Mouse (Mus musculus): Measurements from ENCODE around the gene Vmn1r45. TPM values are rescaled to one million over a fixed set of nuclear protein-coding genes. Genes with fewer than 3 reads are reported as not detected.
"Not testable (repeated sequence)": the region's sequence is repeated elsewhere in the genome, so short reads cannot be mapped to it uniquely, and the experiment has no call there.

Gene Vmn1r45
- polyA plus RNA-seq (2012; rRNA removed) = not detected in 2 replicates
- not detected in 2 replicates for polyA plus RNA-seq (2014; fragmentation: Nextera tagmentation; extraction: Ambion mirVana)

- H3K4me2 ChIP-seq (ENCODE audit: low read depth); ATAC-seq (ENCODE audit: insufficient read depth); H3K27ac ChIP-seq; H3K9me3 ChIP-seq (ENCODE audit: control insufficient read depth, low read length); H3K9ac ChIP-seq (replicated peaks); H3K36me3 ChIP-seq (replicated peaks; ENCODE audit: control insufficient read depth, insufficient read depth, low read depth); DNase-seq (ENCODE audit: low read depth in 3 of 3, low spot score in 3 of 3); H3K4me1 ChIP-seq (replicated peaks; ENCODE audit: control insufficient read depth in 2 of 2, insufficient read depth in 2 of 2, low read length in 1 of 2); H3K27me3 ChIP-seq (ENCODE audit: control insufficient read depth, insufficient read depth, low read length); H3K4me3 ChIP-seq (ENCODE audit: insufficient read depth in 1 of 2, low read depth in 2 of 2, low read length in 2 of 2): not testable (repeated sequence)
- 72% methylated on average over 2 of the region's 2 CpGs for WGBS (ENCODE audit: insufficient replicate concordance)
Observed at GRCm38 (mm10) chr6:89940498-89940897, at the start of gene Vmn1r45. Vmn1r45 (minus strand) TSS chr6:89940598.

DNA sequence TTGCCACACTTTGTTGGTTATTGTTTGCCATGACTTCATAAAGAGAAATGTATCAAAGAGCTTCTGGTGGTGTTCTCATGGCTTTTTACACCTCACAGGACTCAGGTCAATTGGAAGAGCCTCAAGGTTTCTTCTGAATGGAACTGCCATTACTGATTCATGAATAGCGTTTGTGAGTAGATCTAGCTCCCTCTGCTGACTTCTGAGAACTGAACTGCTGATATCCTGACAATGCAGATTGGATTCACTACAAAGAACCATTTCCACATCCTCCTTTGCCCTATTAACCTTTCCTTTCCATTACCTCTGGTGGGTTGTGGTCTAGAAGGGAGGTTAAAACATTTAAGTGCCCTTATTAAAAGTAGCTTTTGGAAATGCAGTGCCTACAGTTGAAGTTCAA, 45.6 kb upstream of the Vmn1r45 start:
- Histone ChIP-seq H3K36me3 (replicated peaks; ENCODE audit: control insufficient read depth, insufficient read depth, low read depth) (no peaks in the 10 kb centered on the region), H3K9me3 (ENCODE audit: control insufficient read depth, low read length) (no peaks in the 10 kb centered on the region; the same call in 1 of the 2 replicates), H3K4me2 (ENCODE audit: low read depth) (no peak overlapping the region), H3K4me1 (replicated peaks; ENCODE audit: control insufficient read depth in 2 of 2, insufficient read depth in 2 of 2, low read length in 1 of 2) (no peaks in the 10 kb centered on the region), H3K27ac (no peak overlapping the region), H3K9ac (replicated peaks) (no peak overlapping the region), H3K4me3 (ENCODE audit: insufficient read depth in 1 of 2, low read depth in 2 of 2, low read length in 2 of 2) (no peak overlapping the region), H3K27me3 (ENCODE audit: control insufficient read depth, insufficient read depth, low read length) (no peaks in the 10 kb centered on the region)
- ATAC-seq (ENCODE audit: insufficient read depth) (no peak), DNase-seq (ENCODE audit: low read depth in 3 of 3, low spot score in 3 of 3) (no peak)
- TF ChIP-seq CTCF (IDR thresholded peaks at IDR 0.05; ENCODE audit: low read depth) (no peak), EP300 (IDR thresholded peaks at IDR 0.05; ENCODE audit: low read depth) (no peak)
- WGBS (ENCODE audit: insufficient replicate concordance) = 3% methylated on average over 1 of the region's 1 CpGs

DNA sequence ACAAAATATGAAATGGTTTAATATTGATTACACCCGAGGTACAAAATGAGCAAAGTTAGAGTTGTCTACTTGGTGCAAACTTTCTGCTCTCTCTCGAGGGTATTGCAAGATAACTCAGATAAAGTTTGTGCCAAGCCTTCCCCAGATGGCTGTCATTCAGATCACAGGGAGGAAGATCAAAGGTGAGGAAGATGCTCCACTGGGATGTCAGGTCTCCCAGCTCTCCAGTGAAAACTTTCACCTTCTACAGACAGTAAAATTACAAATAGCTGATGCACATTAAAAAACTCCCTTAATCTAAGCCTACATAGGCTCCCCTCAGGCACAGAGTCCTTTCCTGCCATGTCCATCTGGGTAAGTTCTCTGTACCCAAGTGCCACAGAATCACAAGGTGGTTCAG, 28.6 kb upstream of the Vmn1r45 start, which contains the start of gene Vmn1r46:
Gene Vmn1r46, plus strand, starts transcription at position 301 of the 400 bp plus-strand sequence.
- H3K27me3 ChIP-seq (ENCODE audit: control insufficient read depth, insufficient read depth, low read length) = no peaks in the 10 kb centered on the region
- no peak for DNase-seq (ENCODE audit: low read depth in 3 of 3, low spot score in 3 of 3)
- no peaks in the 10 kb centered on the region for H3K9me3 ChIP-seq (ENCODE audit: control insufficient read depth, low read length)
- no peak within 1 kb of the TSS for H3K9ac ChIP-seq (replicated peaks)
- H3K4me3 ChIP-seq (ENCODE audit: insufficient read depth in 1 of 2, low read depth in 2 of 2, low read length in 2 of 2) = no peak within 1 kb of the TSS
- no peak within 1 kb of the TSS for H3K27ac ChIP-seq
- 33% methylated on average over 2 of the region's 2 CpGs for WGBS (ENCODE audit: insufficient replicate concordance)
- no peak within 1 kb of the TSS for H3K4me2 ChIP-seq (ENCODE audit: low read depth)
- H3K4me1 ChIP-seq (replicated peaks; ENCODE audit: control insufficient read depth in 2 of 2, insufficient read depth in 2 of 2, low read length in 1 of 2) = no peaks in the 10 kb centered on the region
- no peak for TF ChIP-seq CTCF (IDR thresholded peaks at IDR 0.05; ENCODE audit: low read depth)
- no peak for TF ChIP-seq EP300 (IDR thresholded peaks at IDR 0.05; ENCODE audit: low read depth)
- no peak for ATAC-seq (ENCODE audit: insufficient read depth)
- no peaks in the 10 kb centered on the region for H3K36me3 ChIP-seq (replicated peaks; ENCODE audit: control insufficient read depth, insufficient read depth, low read depth)

DNA sequence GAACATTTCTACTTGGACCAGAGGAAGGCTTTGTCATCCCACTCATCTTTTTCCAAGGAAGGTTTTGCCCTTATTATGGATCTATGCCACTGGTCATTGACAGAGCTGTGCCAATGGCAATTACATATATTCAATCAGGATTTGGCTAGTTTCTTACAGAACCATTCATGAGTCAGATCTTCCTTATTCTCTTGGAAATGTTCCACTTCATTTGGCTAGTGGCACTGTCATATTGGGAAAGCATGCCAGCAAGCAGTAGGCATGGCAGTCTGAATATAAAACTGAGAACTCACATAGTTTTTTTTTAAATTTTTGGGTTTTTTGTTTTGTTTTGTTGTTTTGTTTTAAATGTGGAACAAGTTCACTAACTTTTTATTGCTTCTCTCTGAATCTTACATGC, 25.9 kb upstream of the Vmn1r45 start:
- TF ChIP-seq EP300 (IDR thresholded peaks at IDR 0.05; ENCODE audit: low read depth) = no peak
- no peak for TF ChIP-seq CTCF (IDR thresholded peaks at IDR 0.05; ENCODE audit: low read depth)
- Histone ChIP-seq H3K9ac (replicated peaks) (no peak overlapping the region), H3K27me3 (ENCODE audit: control insufficient read depth, insufficient read depth, low read length) (no peaks in the 10 kb centered on the region), H3K4me2 (ENCODE audit: low read depth) (no peak overlapping the region), H3K4me1 (replicated peaks; ENCODE audit: control insufficient read depth in 2 of 2, insufficient read depth in 2 of 2, low read length in 1 of 2) (no peaks in the 10 kb centered on the region), H3K9me3 (ENCODE audit: control insufficient read depth, low read length) (no peaks in the 10 kb centered on the region), H3K36me3 (replicated peaks; ENCODE audit: control insufficient read depth, insufficient read depth, low read depth) (no peaks in the 10 kb centered on the region), H3K4me3 (ENCODE audit: insufficient read depth in 1 of 2, low read depth in 2 of 2, low read length in 2 of 2) (no peak overlapping the region), H3K27ac (no peak overlapping the region)
- DNase-seq (ENCODE audit: low read depth in 3 of 3, low spot score in 3 of 3) (no peak), ATAC-seq (ENCODE audit: insufficient read depth) (no peak)

- Histone ChIP-seq H3K9me3 (ENCODE audit: control insufficient read depth, low read length) (no peaks in the 10 kb centered on the region), H3K27me3 (ENCODE audit: control insufficient read depth, insufficient read depth, low read length) (no peaks in the 10 kb centered on the region), H3K9ac (replicated peaks) (no peak overlapping the region), H3K4me2 (ENCODE audit: low read depth) (no peak overlapping the region), H3K4me1 (replicated peaks; ENCODE audit: control insufficient read depth in 2 of 2, insufficient read depth in 2 of 2, low read length in 1 of 2) (no peaks in the 10 kb centered on the region), H3K36me3 (replicated peaks; ENCODE audit: control insufficient read depth, insufficient read depth, low read depth) (no peaks in the 10 kb centered on the region), H3K27ac (no peak overlapping the region), H3K4me3 (ENCODE audit: insufficient read depth in 1 of 2, low read depth in 2 of 2, low read length in 2 of 2) (no peak overlapping the region)
- no peak for ATAC-seq (ENCODE audit: insufficient read depth)
- TF ChIP-seq CTCF (IDR thresholded peaks at IDR 0.05; ENCODE audit: low read depth) (no peak), EP300 (IDR thresholded peaks at IDR 0.05; ENCODE audit: low read depth) (no peak)
- no peak for DNase-seq (ENCODE audit: low read depth in 3 of 3, low spot score in 3 of 3)
- WGBS (ENCODE audit: insufficient replicate concordance) = 48% methylated on average over 2 of the region's 2 CpGs
Observed at GRCm38 (mm10) chr6:89953556-89953955, 13.2 kb upstream of the Vmn1r45 start.

All from liver, embryonic 14.5 days (tissue).